Mouse (Mus musculus) hindbrain, embryonic 12.5 days (tissue): ENCODE measurements around the gene Vmn1r137. TPM values are rescaled to one million over a fixed set of nuclear protein-coding genes. Genes with fewer than 3 reads are reported as not detected.
"Not testable (repeated sequence)": the region's sequence is repeated elsewhere in the genome, so short reads cannot be mapped to it uniquely, and the experiment has no call there.

ENCODE experiments used
- ATAC-seq: fragments of 200-750 bp; cut with Nextera tagmentation; 2 replicates; pipeline ENCODE4 v1.8.0; 2017; ENCODE audit warnings: moderate TSS enrichment; ENCODE audit not compliant: low FRiP score
- H3K27ac ChIP-seq: fragments of 300-500 bp; sonication (generic); 2 replicates; pipeline ENCODE4 v1.5.1; 2016; ENCODE audit warnings: mild to moderate bottlenecking
- H3K27me3 ChIP-seq: fragments of 300-500 bp; sonication (generic); 2 replicates; pipeline ENCODE4 v1.6.1; 2016; ENCODE audit warnings: mild to moderate bottlenecking
- H3K36me3 ChIP-seq: fragments of 300-500 bp; sonication (generic); 2 replicates; pipeline ENCODE4 v1.6.1; 2016; ENCODE audit warnings: mild to moderate bottlenecking
- H3K4me1 ChIP-seq: fragments of 300-500 bp; sonication (generic); 2 replicates; pipeline ENCODE4 v1.6.1; 2016
- H3K4me2 ChIP-seq: fragments of 300-500 bp; sonication (generic); replicated peaks from 2 replicates; pipeline ENCODE4 v1.6.1; 2016; ENCODE audit warnings: mild to moderate bottlenecking
- H3K4me3 ChIP-seq: fragments of 300-500 bp; sonication (generic); 2 replicates; pipeline ENCODE4 v1.5.1; 2016; ENCODE audit warnings: mild to moderate bottlenecking
- H3K9ac ChIP-seq: fragments of 300-500 bp; sonication (generic); 2 replicates; pipeline ENCODE4 v1.6.1; 2016; ENCODE audit warnings: mild to moderate bottlenecking, moderate library complexity
- H3K9me3 ChIP-seq: fragments of 300-500 bp; sonication (generic); replicated peaks from 2 replicates; pipeline ENCODE4 v1.6.1; 2016; ENCODE audit warnings: mild to moderate bottlenecking
- WGBS: fragments of 180-500 bp; shearing (Covaris S2); methylation state at CpG from one replicate; pipeline ENCODE4 v1.1.7; 2016; 5-methylcytosine and 5-hydroxymethylcytosine counted together
- polyA plus RNA-seq: library from polyadenylated mRNA; unstranded; fragments of >200 nt; fragmentation: Nextera tagmentation; extraction: Ambion mirVana; gene quantifications from 2 replicates; pipeline ENCODE4 v1.2.1, GENCODE M21; 2016

The Vmn1r137 gene
- not detected in 2 replicates for polyA plus RNA-seq

GRCm38 (mm10) chr7:21994287-21994686 lies at the start of gene Vmn1r137:
TSS of gene Vmn1r137 (plus strand) at chr7:21994587.
- not testable (repeated sequence) for H3K4me3 ChIP-seq, ATAC-seq, H3K9ac ChIP-seq, H3K4me1 ChIP-seq, H3K36me3 ChIP-seq, H3K9me3 ChIP-seq, H3K27ac ChIP-seq, H3K4me2 ChIP-seq, H3K27me3 ChIP-seq
- WGBS, result no CpG with 5 or more reads among the region's 3 CpGs

GRCm38 (mm10) chr7:22028797-22029196 lies 34.4 kb downstream of the Vmn1r137 start, which contains the start of gene Vmn1r138:
TSS of gene Vmn1r138 (minus strand) at chr7:22028897.
- H3K36me3 ChIP-seq, H3K4me3 ChIP-seq, ATAC-seq, H3K9ac ChIP-seq, H3K4me1 ChIP-seq, H3K4me2 ChIP-seq, H3K27ac ChIP-seq, H3K27me3 ChIP-seq, H3K9me3 ChIP-seq: not testable (repeated sequence)
- no CpG with 5 or more reads among the region's 2 CpGs for WGBS

Other genes starting within 250 kb of the Vmn1r137 start
- not detected in 2 replicates for gene Gm4175, start 233.1 kb upstream of the Vmn1r137 start, polyA plus RNA-seq
- gene Gm4177, start 197.9 kb upstream of the Vmn1r137 start, polyA plus RNA-seq, result not detected in 2 replicates
- not detected in 2 replicates for gene Vmn1r135, start 162.2 kb upstream of the Vmn1r137 start, polyA plus RNA-seq
- not detected in 2 replicates for gene Gm5725, start 150.3 kb upstream of the Vmn1r137 start, polyA plus RNA-seq
- not detected in 2 replicates for gene Gm5891, start 73.3 kb upstream of the Vmn1r137 start, polyA plus RNA-seq
- gene Vmn1r138, start 34.3 kb downstream of the Vmn1r137 start, polyA plus RNA-seq, result not detected in 2 replicates
- gene Gm6176, start 61.7 kb downstream of the Vmn1r137 start, polyA plus RNA-seq, result not detected in 2 replicates
- gene Vmn1r139, start 74.5 kb downstream of the Vmn1r137 start, polyA plus RNA-seq, result not detected in 2 replicates
- not detected in 2 replicates for gene Gm16451, start 123.7 kb downstream of the Vmn1r137 start, polyA plus RNA-seq
- gene Gm10666, start 140.2 kb downstream of the Vmn1r137 start, polyA plus RNA-seq, result not detected in 2 replicates
- not detected in 2 replicates for gene Vmn1r142, start 169.4 kb downstream of the Vmn1r137 start, polyA plus RNA-seq
- gene Vmn1r143, start 194.8 kb downstream of the Vmn1r137 start, polyA plus RNA-seq, result not detected in 2 replicates
- gene Gm8653, start 206.7 kb downstream of the Vmn1r137 start, polyA plus RNA-seq, result not detected in 2 replicates
- gene Gm8453, start 234.9 kb downstream of the Vmn1r137 start, polyA plus RNA-seq, result not detected in 2 replicates